Mouse (Mus musculus) stomach, postnatal 0 days (tissue): Measurements from ENCODE around the gene Lmln. TPM values are rescaled to one million over a fixed set of nuclear protein-coding genes. Genes with fewer than 3 reads are reported as not detected.
"Not testable (repeated sequence)": the region's sequence is repeated elsewhere in the genome, so short reads cannot be mapped to it uniquely, and the experiment has no call there.

ENCODE experiments used
- ATAC-seq: fragments of 200-750 bp; cut with Nextera tagmentation; 2 replicates; pipeline ENCODE4 v1.8.0; 2017; ENCODE audit not compliant: low FRiP score, low TSS enrichment
- DNase-seq: peaks from one replicate; pipeline ENCODE4 v3.0.0-alpha.2; 2016; ENCODE audit warnings: low spot score
- H3K27ac ChIP-seq: fragments of 300-500 bp; sonication (generic); replicated peaks from 2 replicates; pipeline ENCODE4 v1.5.1; 2014; ENCODE audit warnings: mild to moderate bottlenecking, control low read depth
- H3K27me3 ChIP-seq: fragments of 300-500 bp; sonication (generic); 2 replicates; pipeline ENCODE4 v1.6.1; 2014; ENCODE audit warnings: low read length; ENCODE audit not compliant: control insufficient read depth, insufficient read depth
- H3K36me3 ChIP-seq: fragments of 300-500 bp; sonication (generic); 2 replicates; pipeline ENCODE4 v1.6.1; 2014; ENCODE audit warnings: low read length, mixed read lengths; ENCODE audit not compliant: control insufficient read depth, insufficient read depth
- H3K4me1 ChIP-seq: fragments of 300-500 bp; sonication (generic); replicated peaks from 2 replicates; pipeline ENCODE4 v1.6.1; 2014; ENCODE audit warnings: antibody characterized with exemption; ENCODE audit not compliant: control insufficient read depth, insufficient read depth
- H3K4me2 ChIP-seq: fragments of 300-500 bp; sonication (generic); replicated peaks from 2 replicates; pipeline ENCODE4 v1.6.1; 2014; ENCODE audit warnings: low read depth, mild to moderate bottlenecking, control low read depth, moderate library complexity
- H3K4me3 ChIP-seq: fragments of 300-500 bp; sonication (generic); 2 replicates; pipeline ENCODE4 v1.5.1; 2014; ENCODE audit warnings: low read depth, low read length, control low read depth
- H3K9ac ChIP-seq: fragments of 300-500 bp; sonication (generic); 2 replicates; pipeline ENCODE4 v1.6.1; 2014; ENCODE audit warnings: mild to moderate bottlenecking, low read length, control low read depth, mixed read lengths
- H3K9me3 ChIP-seq: fragments of 300-500 bp; sonication (generic); 2 replicates; pipeline ENCODE4 v1.6.1; 2016; ENCODE audit warnings: low read length; ENCODE audit not compliant: control insufficient read depth
- CTCF ChIP-seq: IDR thresholded peaks from 2 replicates; pipeline ENCODE4 v1.5.1; 2016; ENCODE audit warnings: antibody characterized with exemption, low read depth, mild to moderate bottlenecking, moderate library complexity
- EP300 ChIP-seq: optimal IDR thresholded peaks from 2 replicates; pipeline ENCODE3; 2016; ENCODE audit warnings: antibody characterized with exemption
- WGBS: fragments of 180-500 bp; shearing (Covaris S2); extraction: QIAGEN DNeasy Blood & Tissue Kit; methylation state at CpG from one replicate; pipeline ENCODE4 v1.1.7; 2014; 5-methylcytosine and 5-hydroxymethylcytosine counted together
- microRNA counts: library from miRNA; unstranded; fragments of <30 nt; microRNA quantifications from one replicate; lab custom pipeline; 2015
- microRNA-seq: library from miRNA; unstranded; fragments of <30 nt; microRNA quantifications from one replicate; pipeline ENCODE4, GENCODE M21; 2016
- polyA plus RNA-seq: library from polyadenylated mRNA; unstranded; fragments of >200 nt; fragmentation: Nextera tagmentation; extraction: Ambion mirVana; gene quantifications from 2 replicates; pipeline ENCODE4 v1.2.1, GENCODE M21; 2015

Lmln gene
- polyA plus RNA-seq, 1 experiment from 2014 or later: 0.47 TPM

DNA sequence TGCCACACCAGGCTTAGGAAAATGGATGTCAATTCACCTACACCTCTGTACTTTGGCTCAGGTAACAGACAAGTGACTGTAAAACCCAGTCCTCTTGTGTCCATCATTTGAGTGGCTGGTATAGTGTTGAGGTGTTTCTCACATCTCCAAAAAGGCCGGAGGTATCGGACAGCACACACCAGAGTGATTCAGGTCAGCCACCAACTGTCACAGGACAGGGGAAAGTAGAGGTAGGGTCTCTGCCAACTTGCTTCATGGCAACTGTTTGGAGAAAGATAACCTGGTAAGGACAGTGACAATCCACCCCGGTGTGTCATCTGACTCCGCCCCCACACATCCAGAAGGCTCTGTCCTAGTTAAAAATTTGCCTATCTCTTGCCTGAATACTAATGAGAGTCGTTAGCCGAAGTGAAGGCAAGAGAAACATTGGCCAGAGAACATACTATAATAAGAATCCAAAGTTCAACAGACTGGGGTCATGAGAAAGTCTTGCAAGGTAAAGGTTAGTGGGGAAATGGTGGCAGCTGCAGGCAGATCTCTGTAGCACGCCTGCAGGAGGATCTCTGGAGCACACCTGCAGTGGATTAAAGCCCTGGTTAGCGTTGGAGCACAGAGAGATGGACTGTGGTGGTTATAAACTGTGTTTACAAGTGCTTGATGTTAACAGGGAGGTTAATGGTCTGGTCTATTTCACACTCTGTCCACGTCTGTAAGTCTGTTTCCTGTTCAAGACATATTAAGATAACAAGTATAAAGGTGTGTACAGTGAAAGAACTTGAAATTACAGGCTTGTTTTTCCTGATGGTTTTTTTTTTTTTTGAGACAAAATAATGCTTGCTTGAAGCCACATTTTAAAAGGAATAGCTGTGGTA lies 108.6 kb downstream of the Lmln start:
- H3K9me3 ChIP-seq: no peaks in the 10 kb centered on the region
- 57% methylated on average over 9 of the region's 9 CpGs for WGBS
- H3K27me3 ChIP-seq: no peaks in the 10 kb centered on the region
- H3K27ac ChIP-seq: no peak overlapping the region
- DNase-seq (no peak), ATAC-seq (peak; percentile 28; the same call in 1 of the 2 replicates)
- no peaks in the 10 kb centered on the region for H3K4me1 ChIP-seq
- H3K36me3 ChIP-seq: no peaks in the 10 kb centered on the region
- TF ChIP-seq CTCF: no peak
- TF ChIP-seq EP300: no peak
- no peak overlapping the region for H3K4me2 ChIP-seq
- H3K9ac ChIP-seq: no peak overlapping the region
- no peak overlapping the region for H3K4me3 ChIP-seq

DNA sequence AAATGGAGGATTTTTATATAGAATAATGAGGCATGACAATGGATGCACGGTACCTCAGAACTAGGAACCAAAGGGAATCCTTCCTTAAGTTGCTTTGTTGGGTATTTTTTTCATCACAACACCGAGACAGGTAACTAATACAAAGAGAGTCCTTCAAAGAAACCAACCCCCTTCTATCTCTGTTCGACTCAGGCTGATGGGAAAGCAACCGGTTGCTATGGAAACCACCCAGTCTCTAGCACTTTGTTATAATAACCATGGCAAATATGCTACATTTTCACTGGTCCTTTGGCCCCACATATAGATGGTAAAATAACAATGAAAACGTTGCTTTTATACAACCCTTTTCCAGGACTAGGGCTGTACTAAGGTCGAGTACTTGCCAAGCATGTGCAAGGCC lies 109.5 kb downstream of the Lmln start:
- Histone ChIP-seq H3K4me3 (no peak overlapping the region), H3K27me3 (no peaks in the 10 kb centered on the region), H3K4me1 (no peaks in the 10 kb centered on the region), H3K4me2 (no peak overlapping the region), H3K9ac (no peak overlapping the region), H3K36me3 (no peaks in the 10 kb centered on the region), H3K9me3 (no peaks in the 10 kb centered on the region), H3K27ac (no peak overlapping the region)
- ATAC-seq: no peak
- 72% methylated on average over 6 of the region's 6 CpGs for WGBS
- DNase-seq: no peak
- TF ChIP-seq EP300 (no peak), CTCF (no peak)

DNA sequence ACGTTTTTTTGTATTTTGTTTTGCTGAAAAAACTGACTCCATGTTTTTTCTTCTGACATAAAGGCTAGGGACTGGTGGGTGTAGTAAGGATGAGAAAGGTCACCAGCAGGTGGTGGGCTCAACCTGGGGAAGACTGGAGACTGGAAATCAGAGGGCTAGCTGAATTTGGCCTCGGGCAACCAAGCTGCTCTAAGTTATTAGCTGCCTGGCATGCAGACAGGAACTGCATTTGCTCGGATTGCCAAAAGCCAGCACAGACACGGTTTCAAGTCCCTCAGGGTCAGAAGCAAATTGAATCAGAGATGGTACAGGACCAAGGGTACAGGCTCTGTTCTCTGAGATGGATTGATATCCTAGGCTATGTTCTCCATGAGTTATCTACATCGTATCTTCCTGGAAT lies 110.8 kb downstream of the Lmln start:
- 71% methylated on average over 5 of the region's 5 CpGs for WGBS
- ATAC-seq (no peak), DNase-seq (no peak)
- TF ChIP-seq CTCF: no peak
- TF ChIP-seq EP300: no peak
- no peaks in the 10 kb centered on the region for H3K9me3 ChIP-seq
- no peak overlapping the region for H3K4me3 ChIP-seq
- no peak overlapping the region for H3K4me2 ChIP-seq
- no peak overlapping the region for H3K27ac ChIP-seq
- H3K36me3 ChIP-seq: no peaks in the 10 kb centered on the region
- no peaks in the 10 kb centered on the region for H3K4me1 ChIP-seq
- H3K9ac ChIP-seq: no peak overlapping the region
- no peaks in the 10 kb centered on the region for H3K27me3 ChIP-seq

DNA sequence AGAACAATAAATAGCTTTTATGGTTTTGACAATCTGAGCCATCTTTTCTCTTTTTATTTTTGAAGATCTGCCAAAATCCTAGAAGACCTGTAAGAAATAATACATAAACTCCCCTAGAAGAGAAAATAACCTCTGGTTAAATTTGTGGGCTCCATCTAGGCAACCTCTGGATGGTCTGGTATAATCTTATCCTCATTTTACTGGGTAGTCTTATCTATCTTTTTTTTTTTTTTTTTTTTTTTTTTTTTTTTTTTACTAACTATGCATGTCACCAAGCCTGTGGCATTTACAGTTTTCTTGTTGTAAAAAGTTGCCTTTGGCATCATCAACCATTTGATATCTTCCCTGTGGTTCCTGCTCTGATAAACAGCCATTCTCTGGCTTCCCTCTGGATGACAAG lies 112.4 kb downstream of the Lmln start:
- H3K4me2 ChIP-seq: no peak overlapping the region
- no peak overlapping the region for H3K27ac ChIP-seq
- H3K36me3 ChIP-seq: no peaks in the 10 kb centered on the region
- H3K4me3 ChIP-seq: no peak overlapping the region
- DNase-seq (no peak), ATAC-seq (no peak)
- H3K9me3 ChIP-seq: no peaks in the 10 kb centered on the region
- no peaks in the 10 kb centered on the region for H3K27me3 ChIP-seq
- TF ChIP-seq EP300 (no peak), CTCF (no peak)
- H3K4me1 ChIP-seq: no peaks in the 10 kb centered on the region
- no peak overlapping the region for H3K9ac ChIP-seq

DNA sequence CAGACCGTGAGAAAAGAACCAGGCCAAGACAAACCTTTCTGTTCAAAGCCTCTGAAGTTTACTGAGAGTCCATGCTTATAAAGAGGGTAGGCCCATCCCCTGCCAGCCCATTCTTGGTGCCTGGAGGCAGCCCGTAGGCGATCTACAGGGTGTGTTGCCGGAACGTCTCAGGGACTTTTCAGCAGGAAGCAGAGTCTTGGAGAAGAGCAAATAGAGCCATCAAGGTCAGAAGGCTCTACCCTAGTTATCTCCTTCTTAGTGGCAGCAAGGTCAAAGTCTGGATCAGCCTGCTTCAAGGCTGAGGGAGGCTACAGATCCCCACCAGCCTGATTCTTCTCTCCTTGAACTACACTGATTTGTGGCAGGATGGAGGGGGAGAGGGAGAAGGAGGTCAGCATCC lies 114.5 kb downstream of the Lmln start:
- H3K9ac ChIP-seq, H3K36me3 ChIP-seq, ATAC-seq, H3K27ac ChIP-seq, H3K9me3 ChIP-seq, H3K4me3 ChIP-seq, H3K27me3 ChIP-seq, H3K4me2 ChIP-seq, DNase-seq, H3K4me1 ChIP-seq: not testable (repeated sequence)
- 69% methylated on average over 5 of the region's 5 CpGs for WGBS

MicroRNAs encoded within 50 kb of the gene (microRNA counts, 519-probe panel; counts per million panel counts)
- microRNA mmu-miR-1947 (lab: Ali Mortazavi, UCI): not detected

Small RNA genes within 50 kb of the gene (microRNA-seq; reads per million reads assigned to microRNA genes)
- gene Gm22231 (not detected), gene Mir1947 (1.6 reads per million)

Other genes starting within 250 kb of the Lmln start
- gene Fyttd1, start 185.0 kb upstream of the Lmln start, polyA plus RNA-seq: 60.4 and 66.5 TPM in 2 replicates
- 7.1 and 8.3 TPM in 2 replicates for gene Rubcn, start 184.8 kb upstream of the Lmln start, polyA plus RNA-seq
- gene Lrch3, start 148.4 kb upstream of the Lmln start, polyA plus RNA-seq: 5.4 and 8.1 TPM in 2 replicates
- 0.98 and 1.1 TPM in 2 replicates for gene Iqcg, start 6.3 kb upstream of the Lmln start, polyA plus RNA-seq
- gene Rpl35a, start 6.1 kb upstream of the Lmln start, polyA plus RNA-seq: 779 and 827 TPM in 2 replicates
- gene Osbpl11, start 122.5 kb downstream of the Lmln start, polyA plus RNA-seq: 8.1 and 9.0 TPM in 2 replicates
- gene Snx4, start 188.9 kb downstream of the Lmln start, polyA plus RNA-seq: 59.3 and 59.7 TPM in 2 replicates